Mouse (Mus musculus) urinary bladder, adult 2 months (tissue): Measurements from ENCODE around the gene Fancg. TPM values are rescaled to one million over a fixed set of nuclear protein-coding genes. Genes with fewer than 3 reads are reported as not detected.
"Not testable (repeated sequence)": the region's sequence is repeated elsewhere in the genome, so short reads cannot be mapped to it uniquely, and the experiment has no call there.

ENCODE experiments used
- DNase-seq: peaks from one replicate; pipeline ENCODE4 v3.0.0; 2022; ENCODE audit warnings: low spot score
- polyA plus RNA-seq: library from polyadenylated mRNA; depleted of rRNA; stranded (reverse); fragments of >200 nt; gene quantifications from 2 replicates; pipeline ENCODE4 v1.2.3, GENCODE M21; 2012

Fancg gene
- polyA plus RNA-seq, 1 experiment: 11.6 TPM

GRCm38 (mm10) chr4:42999451-43000140 lies 10.7 kb downstream of the Fancg start:
- peak; percentile 70 for DNase-seq

DNA sequence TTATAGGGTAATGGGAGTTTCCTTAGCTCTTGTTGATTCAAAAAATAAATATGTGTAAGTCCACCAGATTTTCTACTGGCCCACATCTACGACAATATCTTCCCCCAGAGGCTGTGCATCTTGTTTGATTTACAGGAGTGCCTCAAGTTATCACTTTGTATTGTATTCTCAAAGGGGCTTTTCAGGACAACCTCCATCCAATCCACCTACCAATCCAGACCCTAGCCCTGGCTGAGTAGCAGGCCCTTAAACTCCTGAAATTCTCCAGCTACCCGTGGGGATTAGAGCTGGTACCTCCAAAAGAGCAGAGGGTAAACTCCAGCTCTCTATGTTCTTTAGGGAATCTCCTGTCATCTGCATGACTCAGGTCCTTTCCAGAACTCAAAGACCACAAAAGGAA lies 12.3 kb downstream of the Fancg start:
- DNase-seq: no peak

- no peak for DNase-seq
Observed at GRCm38 (mm10) chr4:42988296-42988695, 22.0 kb downstream of the Fancg start.

GRCm38 (mm10) chr4:42980467-42980866 lies 29.8 kb downstream of the Fancg start:
- not testable (repeated sequence) for DNase-seq

GRCm38 (mm10) chr4:42978062-42978461 lies 32.2 kb downstream of the Fancg start:
- no peak for DNase-seq

DNA sequence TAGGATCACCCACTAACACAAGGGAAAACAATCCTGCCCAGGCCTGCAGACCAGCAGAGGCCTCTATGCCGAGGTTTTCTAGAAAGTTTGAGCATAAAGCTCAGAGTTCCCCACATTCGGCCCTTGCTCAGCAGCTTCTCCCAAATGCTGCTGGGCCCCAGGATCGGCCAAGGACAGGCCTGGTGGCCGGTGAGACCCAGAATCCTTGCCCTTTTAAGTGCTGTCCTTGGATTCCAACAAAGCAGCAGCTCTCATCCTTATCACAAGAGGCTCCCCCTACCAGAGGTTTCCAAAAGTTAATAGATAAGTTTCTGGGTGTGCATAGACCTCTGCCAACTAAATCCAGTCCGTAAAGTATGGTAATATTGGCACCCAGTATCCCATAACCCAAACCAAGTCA lies 36.4 kb downstream of the Fancg start:
- DNase-seq: no peak

- no peak for DNase-seq
Observed at GRCm38 (mm10) chr4:42972952-42973351, 37.4 kb downstream of the Fancg start.

GRCm38 (mm10) chr4:42969304-42969703 lies 41.0 kb downstream of the Fancg start, which contains the start of gene 1700022I11Rik:
Gene 1700022I11Rik, plus strand, starts transcription at chr4:42969604.
- no peak for DNase-seq

DNA sequence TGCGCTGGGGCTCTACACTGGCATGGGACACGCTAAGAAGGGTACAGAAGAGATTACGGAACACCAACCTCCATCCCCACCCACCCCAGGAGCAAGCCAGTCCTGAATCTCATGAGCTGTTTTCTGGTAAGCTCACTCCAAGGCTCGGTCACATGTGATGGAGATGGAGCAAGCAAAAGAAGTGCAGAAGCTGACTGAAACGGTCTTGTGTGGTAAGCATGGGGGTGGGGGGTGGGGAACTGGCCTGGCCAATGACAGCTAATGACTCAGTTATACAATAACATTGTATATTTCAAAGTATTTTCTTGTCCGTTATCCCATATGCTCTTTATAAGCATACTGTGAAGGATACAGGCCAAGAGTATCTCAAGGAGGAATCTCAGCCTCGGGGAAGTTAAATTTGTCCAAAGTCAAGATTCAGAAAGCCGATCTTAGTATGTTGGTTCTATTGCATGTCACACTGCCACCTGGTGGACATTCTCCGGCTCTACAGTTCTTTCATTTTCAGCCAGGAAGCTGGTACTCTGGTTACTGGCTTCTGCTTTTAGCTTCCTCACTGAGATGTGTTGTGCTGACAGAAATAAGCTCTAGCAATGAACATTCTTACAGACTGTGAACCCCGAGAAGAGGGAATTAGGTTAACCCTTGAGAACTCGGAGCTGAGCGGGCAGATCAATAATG lies 45.1 kb downstream of the Fancg start:
- no peak for DNase-seq

DNA sequence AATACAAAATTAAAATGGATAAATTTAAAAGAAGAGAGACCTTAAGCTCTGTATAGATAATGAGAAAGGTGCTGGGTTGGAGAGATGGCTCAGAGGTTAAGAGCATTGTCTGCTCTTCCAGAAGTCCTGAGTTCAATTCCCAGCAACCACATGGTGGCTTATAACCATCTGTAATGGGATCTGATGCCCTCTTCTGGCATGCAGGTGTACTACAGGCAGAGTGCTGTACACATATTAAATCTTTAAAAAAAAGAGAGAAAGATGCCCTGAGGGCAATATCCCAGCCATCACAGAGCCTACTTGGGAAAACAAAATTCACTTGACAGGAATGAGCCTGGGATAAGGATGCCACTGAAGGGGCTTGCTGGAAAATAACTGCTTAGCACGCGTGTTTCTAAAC lies 46.8 kb downstream of the Fancg start:
- DNase-seq: no peak

DNA sequence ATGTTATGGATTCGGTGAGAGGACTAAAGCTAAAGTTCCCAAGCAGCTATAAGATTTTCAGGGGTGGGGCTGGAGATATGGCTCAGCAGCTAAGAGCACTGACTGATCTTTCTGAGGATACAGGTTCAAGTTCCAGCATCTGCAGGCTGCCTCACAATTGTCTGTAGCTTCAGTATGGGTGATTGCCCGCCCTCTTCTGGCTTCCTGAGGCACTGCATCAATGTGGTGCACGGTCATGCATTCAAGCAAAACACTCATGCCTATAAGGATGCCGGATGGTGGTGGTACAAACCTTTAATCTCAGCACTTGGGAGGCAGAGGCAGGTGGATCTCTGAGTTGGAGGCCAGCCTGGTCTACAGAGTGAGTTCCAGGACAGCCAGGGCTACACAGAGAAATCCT lies 48.7 kb downstream of the Fancg start:
- DNase-seq: no peak

- DNase-seq: no peak
Observed at GRCm38 (mm10) chr4:42959382-42959781, 50.9 kb downstream of the Fancg start.

DNA sequence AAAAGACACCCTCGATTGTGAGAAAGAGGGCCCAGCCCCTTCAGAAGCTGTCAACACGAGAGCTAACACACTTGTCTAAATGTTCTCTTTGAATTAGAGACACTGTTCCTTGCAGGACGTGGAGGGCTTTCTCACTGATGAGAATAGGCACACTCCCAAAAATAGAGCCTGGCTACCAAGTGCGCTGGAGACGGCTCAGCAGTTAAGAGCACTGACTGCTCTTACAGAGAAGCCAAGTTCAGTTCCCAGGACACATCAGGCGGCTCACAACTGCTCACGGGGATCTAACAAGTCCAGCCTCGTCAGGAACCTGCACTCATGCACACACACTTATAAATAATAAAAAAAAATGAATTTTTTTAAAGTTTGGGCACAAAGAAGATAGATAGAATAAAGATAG lies 51.4 kb downstream of the Fancg start:
- no peak for DNase-seq

GRCm38 (mm10) chr4:42957979-42958378 lies 52.3 kb downstream of the Fancg start:
- no peak for DNase-seq

DNA sequence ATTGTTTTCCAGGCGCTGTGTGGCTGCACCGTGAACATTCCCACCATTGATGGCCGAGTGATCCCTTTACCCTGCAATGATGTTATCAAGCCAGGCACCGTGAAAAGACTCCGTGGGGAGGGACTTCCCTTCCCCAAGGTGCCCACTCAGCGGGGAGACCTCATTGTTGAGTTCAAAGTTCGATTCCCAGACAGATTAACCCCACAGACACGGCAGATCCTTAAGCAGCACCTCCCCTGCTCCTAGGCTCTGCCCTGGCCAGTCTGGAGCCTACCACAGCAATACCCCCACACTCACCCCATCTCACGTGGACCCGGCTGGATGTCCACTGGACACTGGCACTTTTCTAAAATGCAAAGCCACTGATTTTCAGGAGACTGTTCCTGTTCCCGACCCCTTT lies 53.0 kb downstream of the Fancg start:
- DNase-seq: no peak

DNA sequence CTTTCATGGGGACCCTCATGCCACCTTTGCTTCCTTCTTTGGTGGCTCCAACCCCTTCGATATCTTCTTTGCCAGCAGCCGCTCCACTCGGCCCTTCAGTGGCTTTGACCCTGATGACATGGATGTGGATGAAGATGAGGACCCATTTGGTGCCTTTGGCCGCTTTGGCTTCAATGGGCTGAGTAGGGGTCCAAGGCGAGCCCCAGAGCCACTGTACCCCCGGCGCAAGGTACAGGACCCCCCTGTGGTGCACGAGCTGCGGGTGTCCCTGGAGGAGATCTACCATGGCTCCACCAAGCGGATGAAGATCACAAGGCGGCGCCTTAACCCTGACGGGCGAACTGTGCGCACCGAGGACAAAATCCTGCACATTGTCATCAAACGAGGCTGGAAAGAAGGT lies 53.7 kb downstream of the Fancg start:
- DNase-seq: no peak

DNA sequence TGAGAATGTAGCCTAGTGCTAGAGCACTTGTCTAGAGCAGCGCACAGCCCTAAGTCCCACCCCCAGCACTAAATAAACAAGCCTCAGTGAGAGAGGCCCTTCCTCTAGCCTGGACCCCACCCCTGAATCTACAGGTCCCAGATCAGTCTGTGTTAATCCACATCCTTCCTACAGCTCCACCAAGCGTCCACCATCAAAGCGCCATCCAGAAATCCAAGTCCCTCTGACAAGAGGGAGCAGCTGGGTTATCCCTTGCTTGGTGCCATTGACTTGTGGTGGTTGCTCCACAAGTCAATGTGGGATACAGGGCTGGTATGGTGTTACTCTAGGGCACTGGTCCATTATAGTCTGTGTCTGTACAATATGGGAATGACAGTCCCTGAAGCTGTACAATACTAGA lies 55.1 kb downstream of the Fancg start:
- no peak for DNase-seq

GRCm38 (mm10) chr4:42954297-42954696 lies 56.0 kb downstream of the Fancg start:
- DNase-seq: no peak

- no peak for DNase-seq
Observed at GRCm38 (mm10) chr4:42953435-42954094, 56.7 kb downstream of the Fancg start.

- DNase-seq: no peak
Observed at GRCm38 (mm10) chr4:42952563-42952962, 57.7 kb downstream of the Fancg start.
